Mouse (Mus musculus) embryonic fibroblast, embryonic 13.5 days (primary cell): Measurements from ENCODE around the gene Slc27a4. TPM values are rescaled to one million over a fixed set of nuclear protein-coding genes. Genes with fewer than 3 reads are reported as not detected.
"Not testable (repeated sequence)": the region's sequence is repeated elsewhere in the genome, so short reads cannot be mapped to it uniquely, and the experiment has no call there.

ENCODE experiments used
- H3K27ac ChIP-seq: 2 replicates; pipeline ENCODE4 v1.5.1; 2012; ENCODE audit warnings: low read length, control low read depth, inconsistent platforms; ENCODE audit not compliant: insufficient read depth
- H3K4me1 ChIP-seq: 2 replicates; pipeline ENCODE4 v1.6.1; 2011; ENCODE audit warnings: low read length; ENCODE audit not compliant: control insufficient read depth, insufficient read depth
- H3K4me3 ChIP-seq: 2 replicates; pipeline ENCODE4 v1.5.1; 2011; ENCODE audit warnings: mild to moderate bottlenecking, control low read depth, low read length; ENCODE audit not compliant: insufficient read depth
- CTCF ChIP-seq: IDR thresholded peaks from 2 replicates; pipeline ENCODE4 v1.5.1; 2011; ENCODE audit warnings: mild to moderate bottlenecking, control low read depth, low read length, moderate library complexity, borderline replicate concordance; ENCODE audit not compliant: insufficient read depth
- POLR2A ChIP-seq: IDR thresholded peaks from 2 replicates; pipeline ENCODE4 v1.6.1; 2011; ENCODE audit warnings: low read depth, mild to moderate bottlenecking, control low read depth, low read length, moderate library complexity
- polyA plus RNA-seq: library from polyadenylated mRNA; stranded (reverse); fragments of >200 nt; gene quantifications from 2 replicates; pipeline ENCODE4 v1.2.4, GENCODE M21; 2011; ENCODE audit warnings: low read depth; ENCODE audit not compliant: missing spikeins, insufficient read length

The Slc27a4 gene
- 18.5 and 22.1 TPM in 2 replicates for polyA plus RNA-seq

- TF ChIP-seq POLR2A (peak; percentile 96), CTCF (no peak)
- no peak within 1 kb of the TSS for H3K27ac ChIP-seq
- H3K4me1 ChIP-seq = no peaks in the 10 kb centered on the region; the same call in 1 of the 2 replicates
- H3K4me3 ChIP-seq = peak within 1 kb of the TSS; percentile 83
These were observed at the start of gene Slc27a4 for GRCm38 (mm10) chr2:29802075-29802826. Gene Slc27a4, plus strand, starts transcription at chr2:29802634.

GRCm38 (mm10) chr2:29755693-29756092, 46.7 kb upstream of the Slc27a4 start:
- H3K4me1 ChIP-seq = no peaks in the 10 kb centered on the region
- no peak overlapping the region for H3K4me3 ChIP-seq
- no peak for TF ChIP-seq POLR2A
- no peak for TF ChIP-seq CTCF
- no peak overlapping the region for H3K27ac ChIP-seq

GRCm38 (mm10) chr2:29764831-29765230, 37.6 kb upstream of the Slc27a4 start:
- no peak overlapping the region for H3K27ac ChIP-seq
- TF ChIP-seq POLR2A = no peak
- peak; percentile 94 for TF ChIP-seq CTCF
- no peak overlapping the region for H3K4me3 ChIP-seq

GRCm38 (mm10) chr2:29767976-29768709, 34.3 kb upstream of the Slc27a4 start:
- Histone ChIP-seq H3K4me3 (no peak overlapping the region), H3K27ac (no peak overlapping the region), H3K4me1 (peaks cover 9% of the 10 kb centered on the region)
- TF ChIP-seq CTCF (no peak), POLR2A (no peak)

More at GRCm38 (mm10) chr2:29764831-29765230, 37.6 kb upstream of the Slc27a4 start:
- H3K4me1 ChIP-seq = no peaks in the 10 kb centered on the region

GRCm38 (mm10) chr2:29768901-29769300, 33.5 kb upstream of the Slc27a4 start:
- Histone ChIP-seq H3K4me1 (peaks cover 9% of the 10 kb centered on the region), H3K27ac (no peak overlapping the region), H3K4me3 (no peak overlapping the region)
- TF ChIP-seq CTCF (no peak), POLR2A (no peak)

- Histone ChIP-seq H3K4me3 (no peak overlapping the region), H3K27ac (no peak overlapping the region), H3K4me1 (peaks cover 9% of the 10 kb centered on the region)
- no peak for TF ChIP-seq POLR2A
- no peak for TF ChIP-seq CTCF
These were observed 32.3 kb upstream of the Slc27a4 start for GRCm38 (mm10) chr2:29770162-29770561.

- Histone ChIP-seq H3K27ac (peak overlapping the region; percentile 52; the same call in 1 of the 2 replicates), H3K4me3 (no peak overlapping the region), H3K4me1 (peaks cover 9% of the 10 kb centered on the region)
- TF ChIP-seq CTCF (no peak), POLR2A (no peak)
These were observed 30.6 kb upstream of the Slc27a4 start for GRCm38 (mm10) chr2:29771611-29772461.

- TF ChIP-seq CTCF (no peak), POLR2A (no peak)
- H3K4me1 ChIP-seq = peaks cover 9% of the 10 kb centered on the region
- H3K4me3 ChIP-seq = no peak overlapping the region
- H3K27ac ChIP-seq = no peak overlapping the region
These were observed 29.1 kb upstream of the Slc27a4 start for GRCm38 (mm10) chr2:29773323-29773722.

GRCm38 (mm10) chr2:29781256-29781655, 21.2 kb upstream of the Slc27a4 start:
- not testable (repeated sequence) for H3K4me3 ChIP-seq, H3K27ac ChIP-seq, H3K4me1 ChIP-seq

- Histone ChIP-seq H3K4me3 (no peak overlapping the region), H3K27ac (no peak overlapping the region), H3K4me1 (no peaks in the 10 kb centered on the region)
- TF ChIP-seq POLR2A = no peak
- TF ChIP-seq CTCF = no peak
These were observed 18.1 kb upstream of the Slc27a4 start for GRCm38 (mm10) chr2:29784290-29784689.
